Mouse (Mus musculus): ENCODE measurements around the gene Neil3.
"Not testable (repeated sequence)": the region's sequence is repeated elsewhere in the genome, so short reads cannot be mapped to it uniquely, and the experiment has no call there.

Neil3 gene

DNA sequence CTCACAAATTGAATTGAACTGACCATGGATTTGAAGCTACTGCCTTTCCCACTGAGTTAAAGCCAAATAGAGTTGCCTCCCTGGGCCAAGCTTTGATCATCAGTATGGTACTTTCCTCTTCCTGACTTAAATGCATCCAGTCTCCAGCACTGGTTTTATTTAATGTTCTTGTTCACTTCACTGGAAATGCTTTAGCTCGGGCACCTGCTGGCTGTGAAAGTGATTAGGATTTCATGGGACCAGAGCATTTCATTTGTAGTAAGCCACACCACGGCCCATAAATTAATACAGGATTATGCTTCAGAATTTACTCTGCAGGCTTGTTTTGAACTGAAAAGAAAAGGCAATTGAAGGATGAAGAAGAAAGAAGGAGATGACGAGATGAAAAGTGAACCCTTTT lies 100.8 kb downstream of the Neil3 start:
- in situ Hi-C loops (cut with MboI): not testable (repeated sequence)
